Mouse (Mus musculus) regulatory T cell (primary cell): ENCODE measurements at regions not wholly inside any gene's neighbourhood (a gene's known extent, or its start where the extent isn't known, plus 50 kb on each side); places are given as distances from the start of the nearest gene placed in this dataset.

ENCODE experiments used
- in situ Hi-C: fragments of 300-600 bp; cut with MboI, MseI; formaldehyde crosslinking; loops from one replicate; pipeline ENCODE4 v1.15.1; 2025; ENCODE audit warnings: high pct_unique_total_duplicates

DNA sequence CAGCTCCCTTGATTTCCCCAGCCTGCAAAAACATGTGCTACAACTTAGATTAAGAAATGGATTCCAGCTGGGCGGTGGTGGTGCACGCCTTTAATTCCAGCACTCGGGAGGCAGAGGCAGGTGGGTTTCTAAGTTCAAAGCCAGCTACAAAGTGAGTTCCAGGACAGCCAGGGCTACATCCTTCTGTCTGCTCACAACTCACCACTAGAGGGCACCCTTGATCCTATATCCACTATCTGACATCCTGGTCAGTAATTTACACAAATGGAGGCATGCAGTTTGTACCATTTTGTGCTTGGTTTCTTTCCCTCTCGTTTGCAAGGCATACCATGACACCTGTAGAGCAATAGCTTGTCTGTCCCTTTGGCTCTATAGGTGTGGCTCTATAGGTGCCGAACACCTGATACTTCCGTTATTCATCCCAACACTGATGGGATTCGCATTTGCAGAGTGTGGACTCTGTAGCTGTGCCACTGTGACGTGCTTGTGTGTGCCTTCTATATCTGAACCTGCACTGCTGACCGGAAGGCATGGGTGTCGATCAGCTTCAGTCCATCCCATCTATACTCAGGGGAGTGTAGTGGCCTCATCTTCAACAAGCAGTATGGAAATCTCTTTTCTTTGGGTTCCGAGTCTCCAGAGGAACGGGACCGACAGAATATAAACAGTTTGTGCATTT lies 108.4 kb upstream of the Spata13 start:
- in situ Hi-C loops: loop anchor here (10.0 kb wide), 2 partner anchors 249 to 589 kb away; no protein-coding TSS in a partner anchor

DNA sequence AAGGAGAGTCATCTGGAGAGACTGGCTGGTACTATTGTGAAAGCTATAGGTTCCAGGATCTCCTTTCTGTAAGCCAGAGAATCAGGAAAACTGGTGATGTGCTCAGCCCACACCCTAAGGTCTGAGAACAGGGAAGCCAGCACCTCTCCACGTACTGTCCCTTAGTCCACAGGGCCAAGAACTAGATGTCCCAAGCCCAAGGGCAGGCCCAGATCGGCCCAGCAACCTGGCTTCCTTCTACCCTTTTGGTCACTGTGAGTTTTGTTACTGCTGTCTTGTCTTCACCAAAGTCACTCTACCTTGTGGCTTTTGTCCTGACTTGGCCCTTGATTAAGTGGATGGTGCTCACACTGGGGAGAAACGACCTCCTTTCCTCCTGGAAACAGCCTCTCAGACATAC lies 107.8 kb upstream of the Spata13 start:
- in situ Hi-C loops: loop anchor here (10.0 kb wide), 2 partner anchors 249 to 589 kb away; no protein-coding TSS in a partner anchor

DNA sequence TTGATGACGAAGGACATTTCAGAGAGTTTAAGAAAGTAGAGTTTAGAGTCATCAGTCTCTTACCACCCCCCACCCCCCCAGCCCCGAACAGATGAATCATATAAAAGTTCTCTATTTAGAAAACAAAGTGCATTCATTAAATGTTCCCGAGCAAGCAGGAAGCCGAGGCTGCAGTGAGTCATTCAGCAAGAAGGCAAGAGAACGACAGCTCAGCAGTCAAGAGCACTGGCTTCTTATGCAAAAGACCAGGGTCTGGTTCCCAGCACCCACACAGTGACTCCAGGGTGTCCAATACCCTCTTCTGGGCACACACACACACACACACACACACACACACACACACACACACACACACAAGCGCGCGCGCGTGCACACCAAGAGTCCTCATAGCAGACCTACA lies 107.0 kb upstream of the Spata13 start:
- in situ Hi-C loops: loop anchor here (10.0 kb wide), 2 partner anchors 248 to 588 kb away; no protein-coding TSS in a partner anchor

DNA sequence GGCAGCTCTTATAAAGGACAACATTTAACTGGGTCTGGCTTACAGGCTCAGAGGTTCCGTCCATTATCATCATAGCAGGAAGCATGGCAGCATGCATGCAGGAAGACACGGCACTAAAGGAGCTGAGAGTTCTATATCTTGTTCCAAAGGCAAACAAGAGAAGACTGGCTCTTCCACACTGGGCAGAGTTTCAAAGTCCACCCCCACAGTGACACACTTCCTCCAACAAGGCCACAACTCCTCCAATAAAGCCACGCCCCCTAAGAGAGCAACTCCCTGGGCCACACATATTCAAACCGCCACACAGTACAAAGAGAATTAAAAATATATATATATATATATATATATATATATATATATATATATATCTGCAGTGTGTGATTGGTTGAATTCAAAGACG lies 105.8 kb upstream of the Spata13 start:
- in situ Hi-C loops: loop anchor here (10.0 kb wide), 2 partner anchors 247 to 587 kb away; no protein-coding TSS in a partner anchor

GRCm38 (mm10) chr14:60528520-60528919 lies 105.3 kb upstream of the Spata13 start:
- in situ Hi-C loops: loop anchor here (10.0 kb wide), 2 partner anchors 246 to 586 kb away; no protein-coding TSS in a partner anchor

GRCm38 (mm10) chr14:60529022-60529421 lies 104.8 kb upstream of the Spata13 start:
- in situ Hi-C loops: loop anchor here (10.0 kb wide), 2 partner anchors 246 to 586 kb away; no protein-coding TSS in a partner anchor

DNA sequence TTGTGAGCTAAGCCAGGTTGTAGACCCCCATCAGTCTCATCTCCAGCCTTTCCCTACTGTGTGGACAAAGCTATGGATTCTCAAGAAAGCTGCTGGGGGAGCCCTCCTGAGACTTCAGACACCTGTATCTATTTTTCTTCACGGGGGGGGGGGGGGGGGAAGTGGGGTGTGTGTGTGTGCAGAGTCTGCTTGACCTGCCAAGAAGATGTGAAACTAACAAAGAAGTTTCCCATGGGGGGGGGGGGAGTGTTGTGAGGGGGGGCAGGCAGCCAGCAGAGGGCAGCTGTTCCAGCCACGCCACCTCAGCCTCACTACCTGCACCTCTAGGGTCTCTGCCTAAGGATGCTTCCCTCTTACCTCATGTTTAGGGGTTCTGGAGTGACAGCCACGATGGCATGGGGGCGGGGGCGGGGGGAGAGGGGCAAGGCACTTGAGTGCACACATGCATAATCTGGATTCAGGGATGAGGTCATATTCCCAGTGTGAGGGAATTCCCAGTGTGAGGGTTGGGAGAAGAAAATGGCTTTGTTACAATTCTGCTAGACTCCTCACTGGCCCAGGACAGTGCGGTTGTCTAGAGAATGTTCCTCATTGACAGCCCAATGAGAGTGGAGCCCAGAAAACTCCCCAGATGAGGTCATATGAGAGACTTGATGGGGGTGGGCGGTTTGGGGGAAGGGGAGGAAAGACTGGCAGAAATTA lies 104.0 kb upstream of the Spata13 start:
- in situ Hi-C loops: loop anchor here (10.0 kb wide), 2 partner anchors 245 to 585 kb away; no protein-coding TSS in a partner anchor

DNA sequence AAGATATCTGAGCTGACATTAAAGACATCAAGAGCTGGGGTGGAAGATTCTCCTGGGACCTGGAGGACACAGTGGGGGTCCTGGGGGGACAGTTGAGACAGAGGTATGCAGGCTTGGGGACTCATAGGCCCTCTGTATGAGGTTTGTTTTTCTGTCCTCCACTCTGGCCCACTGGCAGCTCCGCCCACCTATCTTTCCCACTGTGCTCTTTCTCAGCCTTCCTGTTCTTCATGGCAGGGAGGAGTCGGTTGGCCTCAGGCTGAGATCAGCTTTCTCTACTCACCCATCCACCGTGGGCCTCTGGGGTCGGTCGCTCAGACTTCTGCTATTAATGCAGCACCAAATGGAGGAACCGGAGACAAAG lies 103.5 kb upstream of the Spata13 start:
- in situ Hi-C loops: no loop called here

- in situ Hi-C loops: no loop called here
These were observed 102.8 kb upstream of the Spata13 start for GRCm38 (mm10) chr14:60530973-60531372.

DNA sequence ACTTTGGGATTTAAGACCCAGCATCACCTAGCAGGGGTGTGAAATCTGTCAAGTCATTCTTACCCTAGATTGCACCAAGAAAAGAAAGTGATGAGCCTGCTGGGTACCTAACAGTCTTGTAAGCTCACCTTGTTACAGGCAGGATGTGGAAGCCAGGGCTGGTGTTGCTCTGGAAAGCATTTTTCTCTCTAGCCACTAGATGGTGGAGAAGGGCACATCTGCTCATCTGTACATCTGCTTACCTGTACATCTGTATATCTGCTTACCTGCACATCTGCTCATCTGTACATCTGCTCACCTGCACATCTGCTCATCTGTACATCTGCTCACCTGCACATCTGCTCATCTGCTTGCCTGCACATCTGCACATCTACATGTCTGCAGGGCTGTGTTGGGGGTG lies 102.0 kb upstream of the Spata13 start:
- in situ Hi-C loops: no loop called here

- in situ Hi-C loops: no loop called here
These were observed 100.2 kb upstream of the Spata13 start for GRCm38 (mm10) chr14:60533452-60534224.

GRCm38 (mm10) chr14:60539040-60539439 lies 94.8 kb upstream of the Spata13 start:
- in situ Hi-C loops: no loop called here

GRCm38 (mm10) chr14:60540111-60540510 lies 93.7 kb upstream of the Spata13 start:
- in situ Hi-C loops: no loop called here

DNA sequence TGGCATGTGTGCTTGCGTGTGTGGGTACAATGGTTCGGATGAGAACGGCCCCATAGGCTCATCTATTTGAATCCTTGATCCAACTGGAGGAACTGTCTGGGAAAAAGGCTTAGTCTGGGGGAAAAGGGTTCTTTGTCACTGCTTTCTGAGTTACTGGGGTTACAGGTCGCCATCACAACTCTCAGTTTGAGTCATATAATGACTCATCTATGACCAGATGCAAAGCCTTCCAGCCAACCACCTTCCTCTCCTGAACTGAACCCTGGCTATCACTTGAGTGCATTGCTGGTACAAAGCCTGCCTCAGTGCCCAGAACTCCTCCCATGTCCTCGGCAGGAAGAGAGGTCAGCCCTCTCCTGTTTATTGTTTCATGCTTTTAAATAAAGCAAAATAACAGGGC lies 92.2 kb upstream of the Spata13 start:
- in situ Hi-C loops: no loop called here

GRCm38 (mm10) chr14:60544767-60545166 lies 89.0 kb upstream of the Spata13 start:
- in situ Hi-C loops: no loop called here

GRCm38 (mm10) chr14:60554222-60554740 lies 79.5 kb upstream of the Spata13 start:
- in situ Hi-C loops: no loop called here

DNA sequence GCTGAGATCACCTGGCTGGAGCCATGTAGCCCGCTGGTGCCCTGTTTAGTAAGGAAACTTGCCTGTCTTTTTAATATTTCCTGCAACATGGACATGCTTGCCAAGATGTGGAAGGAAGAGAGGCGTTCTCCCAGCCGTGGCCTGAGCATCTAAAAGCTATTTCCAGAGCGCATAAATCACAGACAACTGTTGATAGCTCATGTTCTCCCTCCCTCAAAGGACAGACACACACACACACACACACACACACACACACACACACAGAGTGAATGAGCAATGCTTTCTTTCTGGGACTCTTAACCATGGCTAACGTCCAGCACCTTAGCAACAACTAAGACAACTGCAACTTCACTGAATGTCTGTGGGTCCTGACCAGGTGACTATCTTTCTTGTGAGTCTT lies 77.3 kb upstream of the Spata13 start:
- in situ Hi-C loops: no loop called here

GRCm38 (mm10) chr14:60557020-60557419 lies 76.8 kb upstream of the Spata13 start:
- in situ Hi-C loops: no loop called here

- in situ Hi-C loops: no loop called here
These were observed 74.4 kb upstream of the Spata13 start for GRCm38 (mm10) chr14:60559376-60559775.

- in situ Hi-C loops: no loop called here
These were observed 73.8 kb upstream of the Spata13 start for GRCm38 (mm10) chr14:60559826-60560529.

DNA sequence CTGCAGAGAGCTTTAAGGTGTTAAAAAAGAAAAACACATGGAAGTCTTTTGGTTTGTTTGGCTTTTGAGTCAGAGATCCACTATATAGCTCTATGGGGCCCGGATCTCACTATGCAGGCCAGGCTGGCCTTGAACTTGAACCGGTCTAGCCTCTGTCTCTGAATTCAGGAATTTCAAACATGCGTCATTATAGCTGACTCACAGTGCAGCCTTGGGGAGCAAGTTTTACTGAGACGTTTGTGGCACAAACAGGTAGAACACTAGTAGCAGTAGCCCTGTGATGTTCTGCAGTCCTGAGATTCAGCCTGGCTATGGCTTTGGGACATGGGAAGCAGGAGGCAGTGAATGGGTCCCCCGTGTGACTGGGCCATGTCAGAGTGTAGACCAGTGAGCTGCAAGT lies 57.5 kb upstream of the Spata13 start:
- in situ Hi-C loops: no loop called here
